Mouse (Mus musculus) urinary bladder, postnatal 14 days (tissue): Measurements from ENCODE around the gene Ttc9b.
A peak's percentile ranks its signal among the peaks of the same experiment; 100 is the strongest.

ENCODE experiments used
- DNase-seq: peaks from one replicate; pipeline ENCODE4 v3.0.0; 2021; ENCODE audit warnings: low spot score

Ttc9b gene

GRCm38 (mm10) chr7:27644471-27644870 is 9.2 kb upstream of the Ttc9b start:
- no peak for DNase-seq

GRCm38 (mm10) chr7:27646516-27646915 is 7.2 kb upstream of the Ttc9b start:
- DNase-seq = no peak

- no peak for DNase-seq
These were observed 6.3 kb upstream of the Ttc9b start for GRCm38 (mm10) chr7:27647281-27648002.

GRCm38 (mm10) chr7:27649723-27650122 is 4.0 kb upstream of the Ttc9b start:
- no peak for DNase-seq

GRCm38 (mm10) chr7:27650949-27651348 is 2.8 kb upstream of the Ttc9b start:
- peak; percentile 79 for DNase-seq

GRCm38 (mm10) chr7:27654607-27655276 is 1.0 kb downstream of the Ttc9b start:
- no peak for DNase-seq

- DNase-seq = no peak
These were observed 1.8 kb downstream of the Ttc9b start for GRCm38 (mm10) chr7:27655545-27655944.

- no peak for DNase-seq
These were observed 2.9 kb downstream of the Ttc9b start for GRCm38 (mm10) chr7:27656600-27656999.

GRCm38 (mm10) chr7:27657824-27658395 is 4.2 kb downstream of the Ttc9b start:
- no peak for DNase-seq

- no peak for DNase-seq
These were observed 5.3 kb downstream of the Ttc9b start for GRCm38 (mm10) chr7:27658712-27659663.

GRCm38 (mm10) chr7:27662038-27662437 is 8.3 kb downstream of the Ttc9b start:
- no peak for DNase-seq

- no peak for DNase-seq
These were observed 19.4 kb downstream of the Ttc9b start for GRCm38 (mm10) chr7:27673064-27673574.

- no peak for DNase-seq
These were observed 19.9 kb downstream of the Ttc9b start for GRCm38 (mm10) chr7:27673575-27674131.

- no peak for DNase-seq
These were observed 20.4 kb downstream of the Ttc9b start for GRCm38 (mm10) chr7:27674195-27674521.

GRCm38 (mm10) chr7:27674522-27675221 is 21.0 kb downstream of the Ttc9b start, which contains the start of gene Map3k10:
Gene Map3k10 (minus strand): TSS chr7:27674598.
- peak; percentile 91 for DNase-seq

GRCm38 (mm10) chr7:27675222-27675612 is 21.5 kb downstream of the Ttc9b start:
- no peak for DNase-seq

GRCm38 (mm10) chr7:27683218-27683617 is 29.5 kb downstream of the Ttc9b start:
- no peak for DNase-seq

GRCm38 (mm10) chr7:27685220-27685619 is 31.5 kb downstream of the Ttc9b start:
- DNase-seq = no peak

- DNase-seq = no peak
These were observed 32.0 kb downstream of the Ttc9b start for GRCm38 (mm10) chr7:27685681-27686080.

GRCm38 (mm10) chr7:27687043-27687442 is 33.3 kb downstream of the Ttc9b start:
- no peak for DNase-seq

- no peak for DNase-seq
These were observed 34.1 kb downstream of the Ttc9b start for GRCm38 (mm10) chr7:27687836-27688235.
